Mouse (Mus musculus) G1E (cell line): ENCODE measurements around the gene Tpra1.

ENCODE experiments used
- CTCF ChIP-seq: IDR thresholded peaks from 2 replicates; pipeline ENCODE4 v1.5.1; 2012; ENCODE audit warnings: low read depth, low read length, inconsistent platforms, mixed read lengths
- GATA1 ChIP-seq: IDR thresholded peaks from 2 replicates; pipeline ENCODE4 v1.6.1; 2012; ENCODE audit warnings: borderline replicate concordance, low read length, inconsistent platforms, mixed read lengths
- POLR2AphosphoS5 ChIP-seq: IDR thresholded peaks from 2 replicates; pipeline ENCODE4 v1.6.1; 2012; ENCODE audit warnings: low read depth, low read length, inconsistent platforms; ENCODE audit not compliant: insufficient replicate concordance
- TAL1 ChIP-seq: conservative IDR thresholded peaks from 2 replicates; pipeline ENCODE4 v1.6.1; 2012; ENCODE audit warnings: low read depth, low read length, inconsistent platforms, mixed read lengths

- TF ChIP-seq GATA1 (no peak), CTCF (no peak), TAL1 (no peak), POLR2AphosphoS5 (no peak; the same call in 1 of the 2 replicates)
Measured at GRCm38 (mm10) chr6:88884690-88885089, 17.4 kb upstream of the Tpra1 start.
